Mouse (Mus musculus) Muller cell, postnatal 12 days (primary cell): Measurements from ENCODE around the gene Gm3468.
"Not testable (repeated sequence)": the region's sequence is repeated elsewhere in the genome, so short reads cannot be mapped to it uniquely, and the experiment has no call there.

Experiments
- DNase-seq: peaks from one replicate; pipeline ENCODE4 v3.0.0-alpha.2; 2015; ENCODE audit errors: inconsistent ontology term

Gene Gm3468

DNA sequence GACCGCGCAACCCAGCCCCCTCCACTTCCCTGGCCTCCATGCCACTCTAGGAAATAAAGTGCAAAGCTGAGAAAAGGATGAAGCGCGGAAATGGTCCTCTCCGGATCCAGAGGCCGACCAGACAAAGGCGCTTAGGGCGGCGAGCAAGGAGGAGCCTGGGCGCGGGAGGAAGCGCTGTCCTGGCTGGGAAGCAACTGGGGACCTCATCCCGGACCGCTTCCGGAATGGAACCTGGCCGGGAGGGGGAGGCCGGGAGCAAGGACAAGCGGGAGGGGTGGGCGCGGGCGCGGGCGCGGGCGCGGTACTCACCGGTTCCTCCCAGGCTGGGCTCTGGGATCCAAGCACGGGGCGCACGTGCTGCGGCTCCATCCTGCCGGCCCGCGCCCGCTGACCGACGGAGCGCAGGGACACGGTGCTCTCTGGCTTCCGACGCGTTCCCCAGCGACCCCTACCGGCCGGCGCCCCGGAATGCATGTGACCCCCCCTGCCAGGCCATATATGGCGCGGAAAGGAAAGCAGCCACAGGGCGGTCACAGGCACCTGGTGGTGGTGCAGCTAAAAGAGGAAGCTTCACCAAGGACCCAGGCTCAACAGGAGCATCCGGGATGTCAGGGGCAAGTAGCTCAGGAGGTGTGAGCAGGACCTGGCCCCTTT is at the start of gene Gm3468:
Gene Gm3468, minus strand, starts transcription at position 394 of the 654 bp plus-strand sequence.
- peak; percentile 84 for DNase-seq

DNA sequence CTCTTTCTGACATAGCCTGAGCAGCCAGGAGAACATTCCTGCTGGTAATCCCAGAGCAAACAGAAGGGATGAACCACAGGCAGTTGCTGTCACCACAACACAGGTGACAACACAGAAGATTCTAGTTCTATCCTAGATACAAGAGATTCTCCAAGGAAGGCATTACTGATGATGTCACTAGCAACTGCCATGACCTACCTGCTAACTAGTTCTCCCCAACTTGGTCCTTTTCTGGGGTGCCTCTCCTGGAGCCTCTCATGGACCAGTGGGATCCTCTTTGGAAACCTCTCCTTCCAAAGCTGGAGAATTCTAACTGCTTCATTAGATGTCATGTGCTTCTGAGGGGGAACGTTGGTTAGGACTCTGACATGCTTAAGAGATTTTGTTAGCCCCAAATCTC is 17.2 kb upstream of the Gm3468 start, which contains the start of gene Gm3476:
Gene Gm3476, minus strand, starts transcription at position 101 of the 400 bp plus-strand sequence.
- not testable (repeated sequence) for DNase-seq

DNA sequence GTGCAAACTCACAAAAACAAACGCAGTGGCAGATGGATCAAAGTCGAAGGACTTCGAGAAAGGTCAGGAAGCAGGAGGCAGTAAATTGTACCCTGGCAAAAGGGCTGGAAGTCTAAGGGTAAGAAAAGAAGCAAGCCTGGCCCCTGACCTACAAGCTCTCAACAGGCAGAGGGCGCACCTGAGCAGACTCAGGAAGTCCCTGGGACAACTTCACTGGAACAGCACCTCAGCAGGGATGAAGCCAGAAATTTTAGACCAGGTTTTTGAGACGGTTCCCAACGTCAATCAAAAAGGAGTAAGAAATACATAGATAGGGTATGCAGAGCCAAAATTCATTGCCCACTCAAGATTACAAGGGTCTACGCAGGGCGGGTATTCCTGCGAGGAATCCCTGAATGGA is 965 bp downstream of the Gm3468 start:
- DNase-seq = peak; percentile 0

DNA sequence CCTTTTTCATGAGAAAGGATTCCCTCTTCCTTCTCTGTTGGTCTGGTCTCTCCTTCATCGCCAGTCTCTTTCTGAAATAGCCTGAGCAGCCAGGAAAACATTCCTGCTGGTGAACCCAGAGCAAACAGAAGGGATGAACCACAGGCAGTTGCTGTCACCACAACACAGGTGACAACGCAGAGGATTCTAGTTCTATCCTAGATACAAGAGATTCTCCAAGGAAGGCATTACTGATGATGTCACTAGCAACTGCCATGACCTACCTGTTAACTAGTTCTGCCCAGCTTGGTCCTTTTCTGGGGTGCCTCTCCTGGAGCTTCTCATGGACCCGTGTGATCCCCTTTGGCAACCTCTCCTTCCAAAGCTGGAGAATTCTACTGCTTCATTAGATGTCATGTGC is 14.6 kb downstream of the Gm3468 start, which contains the start of gene Gm8206:
Gene Gm8206, minus strand, starts transcription at position 101 of the 400 bp plus-strand sequence.
- DNase-seq = not testable (repeated sequence)

GRCm38 (mm10) chr14:6058167-6058566 is 50.3 kb downstream of the Gm3468 start, which contains the start of gene Gm6337:
Gene Gm6337 (minus strand): TSS chr14:6058267.
- DNase-seq = not testable (repeated sequence)
